Mouse (Mus musculus): ENCODE results near the gene Pcsk5. TPM values are rescaled to one million over a fixed set of nuclear protein-coding genes. Genes with fewer than 3 reads are reported as not detected.

The Pcsk5 gene
- total RNA-seq, 2 experiments from 2014 or later, result 1.9 to 4.0 TPM

DNA sequence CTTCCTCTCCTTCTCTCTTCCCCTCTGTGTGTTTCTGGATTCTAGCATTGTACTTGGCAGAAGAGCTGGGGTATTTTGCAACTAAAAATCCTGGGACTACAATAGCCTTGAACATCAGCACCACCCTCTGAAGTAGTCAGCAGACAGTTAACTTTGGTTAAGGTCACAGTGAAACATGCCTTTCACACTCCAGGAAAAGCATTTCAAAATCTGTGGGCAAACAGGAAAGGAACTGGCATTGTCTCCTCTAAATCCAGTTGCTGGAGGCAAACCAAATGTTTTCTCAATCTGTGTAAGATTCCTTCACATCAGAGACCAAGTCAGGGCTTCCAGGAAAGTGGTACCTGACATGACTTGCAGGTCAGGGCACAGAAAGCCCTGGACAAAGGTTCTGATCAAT lies 74.7 kb downstream of the Pcsk5 start:
- no peak for DNase-seq
- intact Hi-C loops (cut with DNase I), result no loop called here
- H3K27ac ChIP-seq, result no peak overlapping the region
- no peak overlapping the region for H3K4me3 ChIP-seq
- no peak for TF ChIP-seq CTCF (IDR thresholded peaks at IDR 0.05)

DNA sequence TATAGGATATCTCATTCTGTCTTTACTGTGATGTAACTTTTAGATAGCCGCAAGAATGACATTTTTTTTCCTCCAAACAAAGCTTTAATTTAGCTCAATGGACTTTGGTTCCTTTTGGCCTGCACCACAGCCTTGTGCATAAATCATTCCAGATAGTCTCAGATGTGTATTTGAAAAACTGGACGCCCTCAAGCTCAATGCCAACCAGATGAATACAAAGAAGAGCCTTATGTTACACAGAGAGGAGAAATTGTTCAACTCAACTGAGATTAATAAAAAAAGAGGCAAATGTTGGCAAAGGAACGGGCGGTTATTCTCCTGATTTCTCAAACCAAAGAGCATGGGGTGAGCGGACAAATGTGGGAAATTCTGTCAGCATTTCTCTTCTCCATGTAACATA lies 75.8 kb downstream of the Pcsk5 start:
- Histone ChIP-seq H3K27ac (no peak overlapping the region), H3K4me3 (no peak overlapping the region)
- TF ChIP-seq CTCF (IDR thresholded peaks at IDR 0.05), result no peak
- intact Hi-C loops (cut with DNase I), result no loop called here
- DNase-seq, result no peak

DNA sequence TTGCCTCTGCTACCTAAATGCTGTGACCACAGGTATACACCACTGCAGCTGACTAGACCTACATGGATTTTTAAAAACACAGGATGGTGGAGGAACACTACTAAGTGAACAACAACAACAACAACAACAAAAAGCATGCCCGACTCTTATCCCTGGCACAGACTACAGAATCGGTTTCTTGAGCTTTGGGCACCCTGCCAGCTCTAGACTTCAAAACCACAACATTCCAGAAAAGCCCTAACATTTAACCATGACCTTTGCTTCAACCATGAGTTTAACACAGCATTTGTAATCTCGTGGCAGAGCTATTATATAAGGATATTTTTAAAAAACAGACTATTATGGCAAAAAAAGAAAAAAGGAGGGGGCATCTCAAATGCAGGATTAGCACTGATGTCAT lies 84.6 kb downstream of the Pcsk5 start:
- DNase-seq, result no peak
- TF ChIP-seq CTCF (IDR thresholded peaks at IDR 0.05), result no peak
- Histone ChIP-seq H3K27ac (no peak overlapping the region), H3K4me3 (no peak overlapping the region)
- intact Hi-C loops (cut with DNase I), result no loop called here

DNA sequence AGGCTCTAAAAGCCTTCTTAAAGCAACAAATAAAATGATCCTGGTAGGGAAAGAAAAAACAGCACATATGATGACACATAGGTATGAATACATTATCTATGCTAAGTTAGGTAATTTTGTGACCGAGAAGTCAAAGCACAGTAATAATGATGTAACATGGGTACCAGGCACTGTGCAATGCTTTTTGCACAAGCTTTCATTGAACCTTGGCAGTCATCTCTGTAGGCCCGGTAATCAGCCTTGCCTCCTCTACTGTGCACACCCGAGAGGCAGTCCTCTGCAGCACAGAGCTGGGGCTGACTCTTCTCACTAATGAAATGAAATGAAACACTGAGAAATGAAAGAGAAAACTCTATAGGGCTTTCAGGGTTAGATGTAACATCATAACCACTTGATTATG lies 89.1 kb downstream of the Pcsk5 start:
- intact Hi-C loops (cut with DNase I), result no loop called here
- DNase-seq, result no peak
- H3K4me3 ChIP-seq, result no peak overlapping the region
- no peak overlapping the region for H3K27ac ChIP-seq
- no peak for TF ChIP-seq CTCF (IDR thresholded peaks at IDR 0.05)

DNA sequence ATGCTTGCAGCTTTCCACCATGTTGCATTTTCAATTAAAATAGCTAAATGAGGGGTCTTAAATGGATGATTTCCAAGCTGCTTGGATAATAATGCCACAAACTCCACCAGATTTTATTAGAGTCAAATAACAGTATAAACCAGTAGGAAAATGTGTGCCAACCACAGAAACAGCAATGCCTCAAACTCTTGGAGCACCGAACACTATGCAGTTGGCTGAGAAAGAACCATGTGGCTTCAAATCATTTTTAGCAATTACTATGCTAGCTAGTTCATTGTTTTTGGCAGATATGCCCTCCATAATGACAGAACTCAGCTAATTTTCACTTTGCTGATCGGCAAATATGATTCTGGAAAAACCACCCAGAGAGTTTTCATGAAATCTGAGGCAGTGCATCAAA lies 92.1 kb downstream of the Pcsk5 start:
- intact Hi-C loops (cut with DNase I), result no loop called here
- no peak for TF ChIP-seq CTCF (IDR thresholded peaks at IDR 0.05)
- Histone ChIP-seq H3K4me3 (no peak overlapping the region), H3K27ac (no peak overlapping the region)
- DNase-seq, result no peak

DNA sequence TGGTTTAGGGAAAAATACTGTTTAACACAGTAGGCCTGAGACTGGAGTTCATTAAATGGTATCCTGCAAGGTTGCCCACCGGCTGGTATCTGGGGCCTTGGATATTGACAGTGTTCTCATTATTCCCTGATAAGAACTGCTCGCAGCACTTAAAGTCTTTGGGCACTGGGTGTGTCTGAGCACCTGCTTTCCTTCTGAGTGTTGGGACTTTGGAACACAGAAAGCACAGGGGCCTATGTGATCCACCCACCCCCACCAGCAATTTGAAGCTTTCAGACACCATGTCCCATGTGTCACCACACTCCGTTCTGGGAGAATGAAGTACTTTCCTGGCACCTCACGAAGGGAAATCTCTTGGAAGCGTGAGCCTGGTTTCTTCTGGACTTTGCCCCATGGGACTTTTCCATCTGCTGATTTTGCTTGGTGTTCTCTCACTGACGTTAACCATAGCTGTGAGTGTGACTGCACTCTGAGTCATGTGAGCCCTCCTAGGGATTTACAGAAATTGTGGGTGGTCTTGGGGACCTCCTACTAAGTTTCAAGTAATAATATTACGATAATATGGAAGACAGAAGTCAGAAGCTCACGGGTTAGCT lies 92.9 kb downstream of the Pcsk5 start:
- DNase-seq, result no peak
- Histone ChIP-seq H3K27ac (no peak overlapping the region), H3K4me3 (no peak overlapping the region)
- intact Hi-C loops (cut with DNase I), result no loop called here
- no peak for TF ChIP-seq CTCF (IDR thresholded peaks at IDR 0.05)

DNA sequence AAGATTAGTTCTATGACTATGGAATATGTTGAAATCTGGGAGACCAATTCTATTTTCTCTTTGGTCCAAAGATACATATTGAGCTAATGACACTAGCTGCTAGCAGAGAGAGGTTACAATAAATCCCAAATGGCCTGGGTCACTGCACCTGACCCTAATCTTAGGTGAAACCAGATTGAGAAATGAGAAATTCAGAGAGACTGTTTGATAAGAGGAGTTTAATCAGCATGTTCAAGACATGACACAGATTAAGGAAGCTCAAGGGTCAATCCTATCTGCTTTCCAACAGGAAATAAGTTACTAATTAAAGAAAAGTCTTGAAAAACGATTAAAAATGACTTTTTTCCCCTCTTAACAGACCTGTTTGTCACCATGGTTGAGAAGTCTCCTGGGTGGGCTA lies 96.0 kb downstream of the Pcsk5 start:
- intact Hi-C loops (cut with DNase I), result no loop called here
- no peak overlapping the region for H3K27ac ChIP-seq

DNA sequence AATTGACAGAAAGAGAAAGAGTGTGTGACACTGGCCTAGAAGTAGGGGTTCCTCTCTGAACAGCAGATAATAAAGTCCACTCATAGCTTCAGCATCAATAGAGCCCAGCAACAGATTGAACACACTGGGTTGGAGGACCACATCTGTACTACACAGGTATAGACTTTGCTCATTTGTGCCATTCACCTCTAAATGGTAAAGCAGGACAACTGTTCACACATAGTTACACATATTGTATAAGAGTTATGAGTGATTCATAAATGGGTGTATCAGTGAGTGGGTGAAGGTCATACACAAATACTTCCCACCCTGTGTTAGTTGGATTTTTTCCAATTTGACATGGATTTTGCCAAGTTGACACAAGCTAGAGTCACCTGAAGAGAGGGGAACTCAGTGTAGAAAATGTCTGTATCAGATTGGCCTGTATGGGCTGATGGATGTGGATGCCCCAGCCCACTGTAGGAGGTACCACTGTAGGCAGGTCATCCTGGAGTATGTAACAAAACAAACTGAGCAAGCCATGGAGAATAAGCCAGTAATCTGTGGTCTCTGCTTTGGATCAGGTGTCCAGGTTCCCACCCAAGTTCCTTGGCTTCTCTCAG lies 104.7 kb downstream of the Pcsk5 start:
- no peak for TF ChIP-seq CTCF (IDR thresholded peaks at IDR 0.05)
- H3K4me3 ChIP-seq, result no peak overlapping the region
- no peak for DNase-seq
- H3K27ac ChIP-seq, result no peak overlapping the region
- intact Hi-C loops (cut with DNase I), result no loop called here

More for the DNA sequence above, 96.0 kb downstream of the Pcsk5 start:
- DNase-seq, result no peak
- TF ChIP-seq CTCF (IDR thresholded peaks at IDR 0.05), result no peak
- H3K4me3 ChIP-seq, result no peak overlapping the region

DNA sequence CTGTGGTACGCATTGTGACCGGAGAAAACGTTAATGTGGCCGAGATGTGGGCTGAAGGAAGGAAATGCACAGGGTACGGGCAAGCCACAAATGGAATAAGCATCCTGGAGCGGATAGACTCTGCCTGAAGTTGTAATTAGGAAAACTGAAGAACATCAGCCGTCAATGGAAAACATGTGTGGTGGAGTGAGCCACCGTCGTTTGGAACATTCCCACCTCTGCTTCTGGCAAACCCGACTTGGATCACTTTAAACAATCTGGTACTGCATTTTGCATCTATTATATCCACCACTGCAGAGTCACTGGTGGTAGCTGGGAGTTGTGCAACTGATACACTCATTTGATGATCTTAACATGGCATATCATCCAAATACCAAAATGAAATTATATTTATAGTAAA lies 120.4 kb downstream of the Pcsk5 start:
- H3K4me3 ChIP-seq, result no peak overlapping the region
- DNase-seq, result peak; percentile 22
- no peak for TF ChIP-seq CTCF (IDR thresholded peaks at IDR 0.05)
- intact Hi-C loops (cut with DNase I), result no loop called here
- H3K27ac ChIP-seq, result no peak overlapping the region

DNA sequence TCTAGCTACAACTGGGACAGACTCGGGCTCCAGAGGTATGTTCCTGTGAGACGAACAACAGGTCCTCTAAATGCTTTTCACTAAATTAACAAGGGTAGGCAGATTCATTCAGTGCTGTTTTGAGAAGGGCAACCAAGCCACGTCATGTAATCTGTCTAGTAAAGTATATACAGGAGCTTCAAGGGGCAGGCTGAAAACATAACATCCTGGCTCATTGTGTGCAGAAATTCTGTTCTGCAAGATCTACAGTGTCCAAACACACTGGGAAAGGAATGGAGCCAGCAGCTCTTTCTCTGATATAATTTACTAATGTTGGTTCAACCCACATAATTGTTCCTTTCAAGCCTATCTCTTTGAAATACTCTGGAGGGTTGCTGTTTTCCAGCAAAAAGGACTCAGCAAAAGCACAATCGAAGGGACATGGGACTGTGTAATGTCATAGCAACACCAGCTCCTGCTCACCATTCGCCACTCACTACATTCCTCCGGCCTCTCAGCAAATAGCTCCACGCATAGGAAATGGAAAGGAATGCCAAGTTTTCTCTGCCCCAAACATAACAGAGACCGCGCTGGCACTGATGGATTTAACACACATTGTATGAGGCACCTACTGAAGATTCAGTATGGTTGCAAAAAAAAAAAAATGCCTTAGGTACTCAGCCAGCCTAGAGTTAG lies 122.0 kb downstream of the Pcsk5 start:
- no peak for DNase-seq
- Histone ChIP-seq H3K27ac (no peak overlapping the region), H3K4me3 (no peak overlapping the region)
- intact Hi-C loops (cut with DNase I), result no loop called here
- TF ChIP-seq CTCF (IDR thresholded peaks at IDR 0.05), result no peak

DNA sequence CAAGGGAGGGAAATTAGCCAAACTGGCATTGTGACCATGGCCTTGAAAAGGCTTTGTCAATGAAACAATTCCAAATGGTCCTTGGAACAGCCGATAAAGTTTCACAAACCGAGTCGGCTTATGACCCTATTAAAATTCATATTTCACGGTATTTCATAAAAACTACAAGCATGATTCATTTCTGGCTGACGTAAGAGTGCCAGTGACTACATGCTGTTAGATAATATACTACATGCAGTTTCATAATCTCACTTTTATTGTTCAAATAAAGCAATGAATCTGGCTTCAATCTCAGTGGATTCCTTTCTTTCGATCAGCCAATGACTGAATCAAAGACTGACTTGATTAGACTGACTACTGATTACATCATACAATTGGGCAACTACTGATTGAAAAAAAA lies 145.8 kb downstream of the Pcsk5 start:
- TF ChIP-seq CTCF (IDR thresholded peaks at IDR 0.05), result no peak
- H3K27ac ChIP-seq, result no peak overlapping the region
- no peak overlapping the region for H3K4me3 ChIP-seq
- intact Hi-C loops (cut with DNase I), result no loop called here
- DNase-seq, result no peak

DNA sequence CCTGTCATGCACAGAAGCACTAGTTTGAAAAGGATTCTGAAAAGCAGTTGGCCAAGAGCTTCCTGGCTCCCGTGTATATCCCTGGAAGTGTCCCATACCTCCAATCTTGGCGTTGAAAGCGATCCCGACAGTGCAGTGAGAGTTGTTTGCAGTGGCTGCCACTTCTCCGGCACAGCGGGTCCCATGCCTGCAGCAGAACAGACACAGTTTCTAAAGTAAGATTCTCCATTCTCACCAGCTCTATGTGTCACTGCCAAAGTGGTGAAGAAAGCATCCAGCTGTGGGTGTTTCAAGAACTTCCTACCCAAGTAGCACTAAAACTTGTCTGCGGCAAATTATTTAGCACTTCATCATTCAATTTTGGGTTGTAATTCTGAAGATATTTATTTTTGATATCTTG lies 159.1 kb downstream of the Pcsk5 start:
- intact Hi-C loops (cut with DNase I), result no loop called here
- Histone ChIP-seq H3K4me3 (no peak overlapping the region), H3K27ac (no peak overlapping the region)
- no peak for DNase-seq
- no peak for TF ChIP-seq CTCF (IDR thresholded peaks at IDR 0.05)

DNA sequence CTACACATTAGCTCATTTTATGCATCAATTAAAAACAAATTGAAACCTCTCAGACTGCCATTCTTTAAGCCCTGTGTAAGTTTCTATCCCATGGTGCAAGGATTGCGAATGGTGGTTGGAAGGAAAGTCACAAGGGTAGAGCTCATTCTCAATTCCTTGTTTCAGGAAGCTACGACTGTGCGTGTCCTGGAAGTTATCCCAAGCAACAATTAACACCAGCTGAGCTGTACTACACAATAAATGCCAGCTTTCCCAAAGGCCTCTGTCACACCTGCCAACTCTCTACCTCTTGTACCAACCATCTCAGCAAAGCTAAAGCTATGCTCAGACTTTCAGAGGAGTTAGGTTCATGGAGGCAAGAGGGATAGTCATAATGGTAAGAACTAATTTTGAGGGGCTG lies 174.8 kb downstream of the Pcsk5 start:
- no peak for DNase-seq
- no peak overlapping the region for H3K27ac ChIP-seq
- no peak overlapping the region for H3K4me3 ChIP-seq
- intact Hi-C loops (cut with DNase I), result no loop called here
- no peak for TF ChIP-seq CTCF (IDR thresholded peaks at IDR 0.05)

DNA sequence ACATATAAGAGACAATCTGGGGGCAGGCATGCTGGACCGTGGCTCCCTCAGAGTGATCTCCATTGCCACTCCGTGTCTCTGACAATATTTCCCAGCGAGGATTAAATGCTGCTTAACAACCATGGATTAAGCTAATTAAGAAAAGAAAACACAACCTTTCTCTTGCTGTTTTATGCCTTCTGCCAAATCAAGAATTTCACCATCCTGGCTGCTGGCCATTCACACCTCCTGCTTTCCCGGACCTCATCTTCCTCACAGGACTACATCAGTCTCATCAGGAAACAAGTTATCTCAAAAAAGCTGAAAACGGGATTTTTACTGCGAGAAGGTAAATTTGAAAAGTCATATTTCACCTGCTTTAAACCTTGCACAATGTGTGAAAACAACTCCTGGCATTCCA lies 175.2 kb downstream of the Pcsk5 start:
- no peak for TF ChIP-seq CTCF (IDR thresholded peaks at IDR 0.05)
- Histone ChIP-seq H3K27ac (no peak overlapping the region), H3K4me3 (no peak overlapping the region)
- intact Hi-C loops (cut with DNase I), result no loop called here
- no peak for DNase-seq
